Mouse (Mus musculus): ENCODE results near the gene Rcor1.

Rcor1 gene

GRCm38 (mm10) chr12:111124601-111125260 is 85.6 kb downstream of the Rcor1 start:
- in situ Hi-C loops (cut with MboI; ENCODE audit: low sequenced_read_pairs) = no loop called here

GRCm38 (mm10) chr12:111125666-111126065 is 86.5 kb downstream of the Rcor1 start:
- in situ Hi-C loops (cut with MboI; ENCODE audit: low sequenced_read_pairs) = no loop called here

- in situ Hi-C loops (cut with MboI; ENCODE audit: low sequenced_read_pairs) = no loop called here
Observed at GRCm38 (mm10) chr12:111134169-111134568, 95.0 kb downstream of the Rcor1 start.

GRCm38 (mm10) chr12:111134791-111135733 is 95.9 kb downstream of the Rcor1 start:
- in situ Hi-C loops (cut with MboI; ENCODE audit: low sequenced_read_pairs) = no loop called here

GRCm38 (mm10) chr12:111135953-111136352 is 96.8 kb downstream of the Rcor1 start:
- in situ Hi-C loops (cut with MboI; ENCODE audit: low sequenced_read_pairs) = no loop called here

GRCm38 (mm10) chr12:111137079-111137478 is 97.9 kb downstream of the Rcor1 start:
- in situ Hi-C loops (cut with MboI; ENCODE audit: low sequenced_read_pairs) = no loop called here

- in situ Hi-C loops (cut with MboI; ENCODE audit: low sequenced_read_pairs) = no loop called here
Observed at GRCm38 (mm10) chr12:111143005-111143508, 103.9 kb downstream of the Rcor1 start.

GRCm38 (mm10) chr12:111143509-111144063 is 104.4 kb downstream of the Rcor1 start:
- in situ Hi-C loops (cut with MboI; ENCODE audit: low sequenced_read_pairs) = no loop called here

- in situ Hi-C loops (cut with MboI; ENCODE audit: low sequenced_read_pairs) = no loop called here
Observed at GRCm38 (mm10) chr12:111144598-111144997, 105.4 kb downstream of the Rcor1 start.

- in situ Hi-C loops (cut with MboI; ENCODE audit: low sequenced_read_pairs) = no loop called here
Observed at GRCm38 (mm10) chr12:111145269-111145668, 106.1 kb downstream of the Rcor1 start.

GRCm38 (mm10) chr12:111149495-111150235 is 110.5 kb downstream of the Rcor1 start:
- in situ Hi-C loops (cut with MboI; ENCODE audit: low sequenced_read_pairs) = no loop called here

GRCm38 (mm10) chr12:111150236-111150596 is 111.1 kb downstream of the Rcor1 start:
- in situ Hi-C loops (cut with MboI; ENCODE audit: low sequenced_read_pairs) = no loop called here

- in situ Hi-C loops (cut with MboI; ENCODE audit: low sequenced_read_pairs) = no loop called here
Observed at GRCm38 (mm10) chr12:111151422-111152156, 112.4 kb downstream of the Rcor1 start.

- in situ Hi-C loops (cut with MboI; ENCODE audit: low sequenced_read_pairs) = no loop called here
Observed at GRCm38 (mm10) chr12:111152579-111152978, 113.4 kb downstream of the Rcor1 start.

GRCm38 (mm10) chr12:111152981-111153710 is 114.0 kb downstream of the Rcor1 start:
- in situ Hi-C loops (cut with MboI; ENCODE audit: low sequenced_read_pairs) = no loop called here

GRCm38 (mm10) chr12:111153946-111154345 is 114.8 kb downstream of the Rcor1 start:
- in situ Hi-C loops (cut with MboI; ENCODE audit: low sequenced_read_pairs) = no loop called here

GRCm38 (mm10) chr12:111154641-111155040 is 115.5 kb downstream of the Rcor1 start:
- in situ Hi-C loops (cut with MboI; ENCODE audit: low sequenced_read_pairs) = no loop called here

GRCm38 (mm10) chr12:111155756-111156155 is 116.6 kb downstream of the Rcor1 start:
- in situ Hi-C loops (cut with MboI; ENCODE audit: low sequenced_read_pairs) = no loop called here

GRCm38 (mm10) chr12:111159659-111160428 is 120.7 kb downstream of the Rcor1 start:
- in situ Hi-C loops (cut with MboI; ENCODE audit: low sequenced_read_pairs) = no loop called here

Data from CH12F3 (cell line).